Mouse (Mus musculus) stomach, embryonic 14.5 days (tissue): ENCODE measurements around the gene Creb5. TPM values are rescaled to one million over a fixed set of nuclear protein-coding genes. Genes with fewer than 3 reads are reported as not detected.

Experiments
- ATAC-seq: fragments of 200-750 bp; cut with Nextera tagmentation; 2 replicates; pipeline ENCODE4 v1.8.0; 2017; ENCODE audit warnings: low read depth, moderate TSS enrichment; ENCODE audit not compliant: insufficient number of reproducible peaks, insufficient read depth, low FRiP score
- H3K27ac ChIP-seq: fragments of 300-500 bp; sonication (generic); 2 replicates; pipeline ENCODE4 v1.5.1; 2014; ENCODE audit warnings: mild to moderate bottlenecking, low read length, moderate library complexity, mixed read lengths
- H3K27me3 ChIP-seq: fragments of 300-500 bp; sonication (generic); 2 replicates; pipeline ENCODE4 v1.6.1; 2014; ENCODE audit warnings: low read length, control low read depth, mixed read lengths; ENCODE audit not compliant: control insufficient read depth, insufficient read depth
- H3K36me3 ChIP-seq: fragments of 300-500 bp; sonication (generic); 2 replicates; pipeline ENCODE4 v1.6.1; 2014; ENCODE audit warnings: mild to moderate bottlenecking, control low read depth, low read length, moderate library complexity, mixed read lengths; ENCODE audit not compliant: control insufficient read depth, insufficient read depth
- H3K4me1 ChIP-seq: fragments of 300-500 bp; sonication (generic); 2 replicates; pipeline ENCODE4 v1.6.1; 2014; ENCODE audit warnings: low read length, control low read depth, mixed read lengths; ENCODE audit not compliant: control insufficient read depth, insufficient read depth
- H3K4me2 ChIP-seq: fragments of 300-500 bp; sonication (generic); replicated peaks from 2 replicates; pipeline ENCODE4 v1.6.1; 2014; ENCODE audit warnings: low read depth, low read length, control low read depth
- H3K4me3 ChIP-seq: fragments of 300-500 bp; sonication (generic); 2 replicates; pipeline ENCODE4 v1.5.1; 2014; ENCODE audit warnings: low read depth, low read length, control low read depth
- H3K9ac ChIP-seq: fragments of 300-500 bp; sonication (generic); replicated peaks from 2 replicates; pipeline ENCODE4 v1.6.1; 2014; ENCODE audit warnings: low read depth, mild to moderate bottlenecking, control low read depth, low read length, moderate library complexity, mixed read lengths
- H3K9me3 ChIP-seq: fragments of 300-500 bp; sonication (generic); 2 replicates; pipeline ENCODE4 v1.6.1; 2016; ENCODE audit warnings: low read depth, low read length, control low read depth; ENCODE audit not compliant: control insufficient read depth
- WGBS: fragments of 180-500 bp; shearing (Covaris S2); extraction: QIAGEN DNeasy Blood & Tissue Kit; methylation state at CpG from one replicate; pipeline ENCODE4 v1.1.7; 2014; 5-methylcytosine and 5-hydroxymethylcytosine counted together
- polyA plus RNA-seq: library from polyadenylated mRNA; unstranded; fragments of >200 nt; fragmentation: Nextera tagmentation; extraction: Ambion mirVana; gene quantifications from 2 replicates; pipeline ENCODE4 v1.2.1, GENCODE M21; 2014

Creb5 gene
- polyA plus RNA-seq, 1 experiment from 2014 or later: 10.2 TPM

GRCm38 (mm10) chr6:53575836-53576235 is 288.8 kb downstream of the Creb5 start:
- Histone ChIP-seq H3K36me3 (no peaks in the 10 kb centered on the region), H3K9me3 (no peaks in the 10 kb centered on the region), H3K4me1 (peaks cover 10% of the 10 kb centered on the region; the same call in 1 of the 2 replicates), H3K27me3 (no peaks in the 10 kb centered on the region), H3K27ac (no peak overlapping the region), H3K4me2 (no peak overlapping the region), H3K4me3 (no peak overlapping the region), H3K9ac (no peak overlapping the region)
- WGBS: 92% methylated on average over 3 of the region's 3 CpGs
- no peak for ATAC-seq

DNA sequence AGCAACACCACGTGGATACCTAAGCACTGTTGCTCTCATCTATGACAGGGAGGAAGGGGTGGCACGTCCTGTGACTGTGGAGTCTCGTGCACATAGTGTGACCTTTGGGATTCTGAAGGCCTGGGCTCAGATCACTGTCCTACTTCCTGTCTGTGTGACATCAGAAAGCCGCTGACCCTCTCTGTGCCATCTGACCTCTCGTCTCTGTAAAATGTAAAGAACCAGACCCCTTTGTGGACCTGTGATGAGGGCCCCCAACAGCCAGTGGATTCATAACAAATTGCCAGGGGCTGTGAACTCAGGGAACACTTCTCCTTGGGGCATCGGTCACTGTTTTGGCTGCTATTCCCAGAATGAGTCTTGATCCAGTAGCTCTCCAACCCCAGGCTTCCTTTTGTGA is 289.8 kb downstream of the Creb5 start:
- H3K9me3 ChIP-seq: no peaks in the 10 kb centered on the region
- H3K4me3 ChIP-seq: no peak overlapping the region
- no peaks in the 10 kb centered on the region for H3K36me3 ChIP-seq
- H3K27me3 ChIP-seq: no peaks in the 10 kb centered on the region
- 79% methylated on average over 6 of the region's 6 CpGs for WGBS
- ATAC-seq: no peak
- H3K4me1 ChIP-seq: peaks cover 10% of the 10 kb centered on the region; the same call in 1 of the 2 replicates
- H3K4me2 ChIP-seq: no peak overlapping the region
- no peak overlapping the region for H3K27ac ChIP-seq
- H3K9ac ChIP-seq: no peak overlapping the region

- Histone ChIP-seq H3K9me3 (no peaks in the 10 kb centered on the region), H3K4me3 (no peak overlapping the region), H3K4me2 (no peak overlapping the region), H3K27me3 (no peaks in the 10 kb centered on the region), H3K9ac (no peak overlapping the region), H3K36me3 (no peaks in the 10 kb centered on the region), H3K4me1 (peaks cover 4% of the 10 kb centered on the region; the same call in 1 of the 2 replicates), H3K27ac (no peak overlapping the region)
- 70% methylated on average over 3 of the region's 3 CpGs for WGBS
- no peak for ATAC-seq
Measured at GRCm38 (mm10) chr6:53577776-53578175, 290.7 kb downstream of the Creb5 start.

- no peak overlapping the region for H3K27ac ChIP-seq
- no peak for ATAC-seq
- 85% methylated on average over 7 of the region's 7 CpGs for WGBS
- no peak overlapping the region for H3K4me2 ChIP-seq
- H3K9me3 ChIP-seq: no peaks in the 10 kb centered on the region
- H3K4me3 ChIP-seq: no peak overlapping the region
- H3K27me3 ChIP-seq: no peaks in the 10 kb centered on the region
- no peak overlapping the region for H3K9ac ChIP-seq
- H3K36me3 ChIP-seq: no peaks in the 10 kb centered on the region
- H3K4me1 ChIP-seq: 0 out of 2 replicates have a peak, but pooled peaks cover 4% of the 10 kb centered on the region
Measured at GRCm38 (mm10) chr6:53580346-53580745, 293.3 kb downstream of the Creb5 start.

- Histone ChIP-seq H3K9me3 (no peaks in the 10 kb centered on the region), H3K4me2 (no peak overlapping the region), H3K27me3 (no peaks in the 10 kb centered on the region), H3K4me3 (no peak overlapping the region), H3K27ac (no peak overlapping the region), H3K4me1 (0 out of 2 replicates have a peak, but pooled peaks cover 4% of the 10 kb centered on the region), H3K36me3 (no peaks in the 10 kb centered on the region), H3K9ac (no peak overlapping the region)
- no peak for ATAC-seq
- WGBS: 70% methylated on average over 19 of the region's 19 CpGs
Measured at GRCm38 (mm10) chr6:53583234-53583875, 296.3 kb downstream of the Creb5 start.

DNA sequence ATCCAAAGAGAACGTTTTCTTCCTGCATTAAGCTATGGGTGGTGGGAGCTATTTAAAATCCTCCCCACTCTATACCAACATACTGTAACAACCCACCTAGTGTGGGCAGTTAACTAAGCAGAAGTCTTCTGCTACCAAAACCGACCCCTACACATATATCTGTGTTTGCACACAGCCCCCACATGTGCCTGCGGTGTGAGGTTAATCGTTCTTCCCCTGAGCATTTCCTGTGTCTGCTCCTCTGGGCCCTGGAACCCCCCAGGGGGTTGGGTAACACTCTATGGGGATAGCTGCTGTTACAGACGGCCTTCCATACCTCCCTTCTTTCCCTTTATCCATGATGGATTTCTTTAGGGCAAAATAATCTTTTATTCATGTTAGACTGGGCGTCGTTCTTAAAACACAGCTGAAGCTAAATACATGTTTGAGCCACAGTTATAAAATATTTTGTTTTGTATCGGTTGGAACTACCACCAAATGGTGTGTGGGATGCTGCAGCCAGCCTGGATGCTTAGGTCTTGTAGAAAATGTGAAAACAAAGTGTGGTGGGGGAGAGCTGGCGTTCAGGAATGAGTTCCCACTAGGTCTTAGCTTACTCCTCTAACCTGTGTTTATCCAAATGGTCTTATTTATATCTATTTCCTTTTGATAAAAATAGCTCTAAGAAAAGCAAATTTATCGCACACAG is 297.8 kb downstream of the Creb5 start:
- Histone ChIP-seq H3K4me1 (no peaks in the 10 kb centered on the region), H3K27me3 (no peaks in the 10 kb centered on the region), H3K27ac (no peak overlapping the region), H3K9me3 (no peaks in the 10 kb centered on the region), H3K4me3 (no peak overlapping the region), H3K4me2 (no peak overlapping the region), H3K36me3 (no peaks in the 10 kb centered on the region), H3K9ac (no peak overlapping the region)
- no peak for ATAC-seq
- WGBS: 39% methylated on average over 10 of the region's 10 CpGs

DNA sequence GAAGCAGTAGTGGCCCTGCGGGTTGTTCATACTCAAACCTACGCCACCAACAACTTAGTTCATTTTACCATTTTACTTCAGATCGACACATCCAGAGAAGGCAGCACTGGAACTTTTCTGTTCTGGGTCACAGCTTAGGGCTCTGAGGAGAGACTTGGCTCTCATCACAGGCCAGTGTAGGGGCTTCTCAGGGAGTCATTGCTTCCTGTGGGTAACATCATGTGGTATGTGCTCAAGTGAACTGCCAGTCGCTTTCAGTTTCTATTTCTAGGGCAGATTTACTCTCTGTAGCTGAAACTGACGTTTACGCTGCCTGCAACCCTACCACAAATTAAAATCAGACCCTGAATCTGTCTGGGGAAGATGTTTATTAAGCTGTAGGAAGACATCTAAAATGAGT is 302.7 kb downstream of the Creb5 start:
- H3K9me3 ChIP-seq: no peaks in the 10 kb centered on the region
- no peaks in the 10 kb centered on the region for H3K4me1 ChIP-seq
- no peak overlapping the region for H3K9ac ChIP-seq
- H3K27ac ChIP-seq: no peak overlapping the region
- no peak for ATAC-seq
- H3K27me3 ChIP-seq: no peaks in the 10 kb centered on the region
- WGBS: 85% methylated on average over 6 of the region's 6 CpGs
- H3K4me3 ChIP-seq: no peak overlapping the region
- no peaks in the 10 kb centered on the region for H3K36me3 ChIP-seq
- no peak overlapping the region for H3K4me2 ChIP-seq

DNA sequence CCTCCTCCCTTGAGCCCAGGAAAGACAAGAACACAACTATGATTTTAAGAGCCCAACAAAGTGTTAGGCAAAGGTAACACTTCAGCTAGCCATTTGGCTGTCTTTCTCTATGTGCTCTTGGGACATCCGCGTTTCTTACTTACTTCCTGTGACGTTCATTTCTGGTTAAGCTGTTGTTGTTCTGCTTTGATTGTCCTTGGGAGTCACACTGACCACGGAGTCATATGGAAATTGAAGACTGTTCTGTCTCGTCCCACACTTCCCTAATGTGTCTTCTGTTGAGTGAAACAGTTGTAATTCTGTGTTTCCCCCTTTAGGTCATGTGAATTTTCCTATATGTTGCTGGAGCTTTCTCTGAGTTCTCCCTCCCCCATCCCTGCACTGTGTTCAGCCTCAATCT is 305.2 kb downstream of the Creb5 start:
- H3K27ac ChIP-seq: no peak overlapping the region
- WGBS: 85% methylated on average over 5 of the region's 5 CpGs

More for the DNA sequence above, 305.2 kb downstream of the Creb5 start:
- Histone ChIP-seq H3K9ac (no peak overlapping the region), H3K4me1 (no peaks in the 10 kb centered on the region), H3K4me2 (no peak overlapping the region), H3K36me3 (no peaks in the 10 kb centered on the region), H3K27me3 (no peaks in the 10 kb centered on the region), H3K9me3 (no peaks in the 10 kb centered on the region), H3K4me3 (no peak overlapping the region)
- ATAC-seq: no peak
